Mouse (Mus musculus): ENCODE results near the gene Macrod2.

The Macrod2 gene

DNA sequence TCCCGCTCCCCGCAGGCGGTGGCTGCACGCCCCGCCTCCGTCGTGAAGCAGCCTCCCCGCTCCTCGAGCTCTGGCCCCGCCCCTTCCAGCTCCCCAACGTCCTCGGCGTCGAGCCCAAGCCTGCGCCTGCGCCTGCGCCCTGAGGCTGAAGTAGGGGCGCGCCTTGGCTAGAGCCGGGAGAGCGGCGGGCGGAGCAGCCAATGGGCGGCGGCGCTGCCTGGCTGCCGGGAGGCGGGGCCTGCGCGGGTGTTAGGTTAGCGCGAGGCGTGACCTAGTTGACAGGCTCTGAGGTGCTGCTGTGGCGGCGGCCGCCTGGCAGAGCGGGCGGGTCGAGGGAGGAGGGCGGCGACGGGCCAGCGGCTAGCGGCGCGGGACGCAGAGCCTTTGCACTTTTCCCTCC lies at the start of gene Macrod2:
Gene Macrod2 (plus strand): TSS at position 131 of the 400 bp plus-strand sequence.
- DNase-seq, result peak; percentile 99

DNA sequence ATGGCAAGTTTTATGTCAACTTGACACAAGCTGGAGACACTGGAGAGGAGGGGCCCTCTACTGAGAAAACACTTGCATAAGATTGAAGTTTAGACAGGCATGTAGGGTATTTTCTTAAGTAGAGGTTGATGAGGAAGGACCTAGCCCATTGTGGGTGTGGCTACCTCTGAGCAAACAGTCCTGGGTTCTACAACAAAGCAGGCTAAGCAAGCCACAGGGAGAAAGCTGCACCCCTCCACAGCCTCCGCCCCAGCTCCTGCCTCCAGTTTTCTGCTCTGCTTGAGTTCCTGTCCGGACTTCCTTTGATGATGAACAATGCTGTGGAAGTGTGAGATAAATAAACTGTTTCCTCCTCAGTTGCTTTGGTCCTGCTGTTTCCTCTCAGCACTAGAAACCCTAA lies 35.2 kb upstream of the Macrod2 start:
- DNase-seq, result no peak

DNA sequence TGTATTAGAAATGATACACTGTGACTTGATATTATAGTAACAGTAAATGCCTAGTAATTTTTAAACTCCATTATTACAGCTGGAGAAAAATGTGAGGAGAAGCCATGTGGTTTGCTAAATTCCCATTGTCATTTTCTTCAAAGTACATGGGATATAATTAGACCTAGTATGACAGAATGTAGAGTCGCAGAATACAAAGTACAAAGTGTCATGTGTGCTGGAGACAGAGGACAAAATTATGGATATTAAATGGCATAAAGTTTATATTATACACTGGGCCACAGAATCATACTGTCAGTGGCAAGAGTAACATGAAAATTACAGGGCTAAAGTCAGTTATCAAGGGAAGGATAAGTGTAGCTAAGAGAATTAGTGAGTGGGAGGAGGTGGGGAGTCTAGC lies 30.3 kb upstream of the Macrod2 start:
- DNase-seq, result no peak

DNA sequence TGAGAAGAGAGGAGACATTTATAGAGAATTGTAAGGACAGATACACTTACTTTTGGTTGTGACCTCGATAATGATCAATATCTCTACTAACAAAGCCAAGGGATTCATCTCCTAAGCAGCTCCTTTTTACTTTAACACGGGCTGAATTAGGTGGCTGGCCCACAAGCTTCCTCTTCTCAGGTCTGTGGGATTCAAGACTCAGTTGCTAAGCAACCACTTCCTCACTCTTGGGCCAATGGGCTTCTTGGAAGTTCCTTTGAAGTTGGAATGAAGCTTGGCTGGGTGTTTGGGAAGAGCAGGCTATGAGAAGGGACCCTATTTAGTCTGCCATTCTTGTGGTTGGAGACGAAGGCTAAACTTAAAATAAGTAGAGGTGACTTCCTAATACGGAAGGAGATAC lies 5.6 kb upstream of the Macrod2 start, which contains the start of gene Sel1l2:
Gene Sel1l2 (minus strand): TSS at position 182 of the 400 bp plus-strand sequence.
- no peak for DNase-seq

DNA sequence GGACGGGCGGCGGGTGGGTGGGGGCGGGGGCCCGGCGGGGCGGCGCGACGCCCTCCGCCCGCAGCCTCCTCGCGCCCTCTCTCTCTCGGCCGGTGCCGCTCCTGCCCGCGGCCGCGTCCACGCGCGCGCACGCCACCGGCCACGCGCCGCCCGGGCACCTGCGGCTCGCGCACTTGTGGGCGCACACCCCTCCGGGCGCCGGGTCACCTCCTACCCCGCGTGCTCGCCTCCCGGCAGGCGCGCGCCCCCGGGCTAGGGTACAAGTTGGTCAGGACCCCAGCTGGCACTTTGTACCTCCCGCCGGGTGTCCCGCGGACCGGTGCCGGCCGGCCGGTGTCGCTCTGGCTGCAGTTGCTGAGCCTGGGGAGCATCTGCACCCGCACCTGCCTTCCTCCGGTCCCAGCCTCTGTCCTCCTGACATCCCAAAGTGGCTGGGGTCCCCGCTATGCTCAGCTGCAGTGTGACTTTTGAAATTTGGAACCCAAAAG lies 679 bp downstream of the Macrod2 start:
- peak; percentile 20 to 38 for DNase-seq

DNA sequence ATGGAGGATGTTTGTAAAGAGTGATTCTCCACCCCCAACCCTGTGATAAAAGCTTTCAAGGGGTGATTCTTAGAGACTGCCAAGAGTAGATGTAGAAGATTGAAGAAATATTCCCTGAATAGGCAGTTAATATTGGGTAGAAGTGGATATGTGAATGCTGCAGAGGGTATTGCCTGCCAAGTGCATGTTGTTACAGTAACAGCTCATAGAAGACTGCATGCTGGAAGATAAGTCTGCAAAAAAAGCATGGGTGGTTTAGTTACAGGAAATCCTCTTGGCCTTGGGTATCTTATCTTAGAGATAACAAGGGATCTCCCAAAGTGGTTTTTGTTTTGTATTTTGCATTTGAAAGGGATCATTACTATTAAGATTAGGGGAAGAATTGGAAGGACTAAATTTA lies 30.7 kb downstream of the Macrod2 start:
- no peak for DNase-seq

DNA sequence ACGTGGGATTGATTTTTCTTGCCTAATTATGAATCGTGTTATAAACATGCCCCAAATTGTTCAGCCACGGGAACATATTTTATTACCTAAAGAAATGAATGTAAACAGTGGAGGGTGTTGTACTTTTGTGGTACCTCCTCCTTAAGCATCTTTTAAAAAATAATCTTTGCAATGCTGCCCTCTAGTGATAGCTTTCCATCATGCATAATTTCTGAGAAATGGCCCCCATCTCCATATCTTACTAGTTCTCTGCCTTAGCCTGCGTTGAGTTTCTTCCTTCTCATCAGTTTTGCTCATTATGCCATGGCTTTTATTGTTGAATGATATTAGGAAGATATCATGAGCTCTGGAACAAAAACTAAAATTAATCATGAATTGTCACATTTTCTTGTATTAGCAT lies 32.2 kb downstream of the Macrod2 start:
- peak in 1 of 2 experiments; percentile 28 for DNase-seq

DNA sequence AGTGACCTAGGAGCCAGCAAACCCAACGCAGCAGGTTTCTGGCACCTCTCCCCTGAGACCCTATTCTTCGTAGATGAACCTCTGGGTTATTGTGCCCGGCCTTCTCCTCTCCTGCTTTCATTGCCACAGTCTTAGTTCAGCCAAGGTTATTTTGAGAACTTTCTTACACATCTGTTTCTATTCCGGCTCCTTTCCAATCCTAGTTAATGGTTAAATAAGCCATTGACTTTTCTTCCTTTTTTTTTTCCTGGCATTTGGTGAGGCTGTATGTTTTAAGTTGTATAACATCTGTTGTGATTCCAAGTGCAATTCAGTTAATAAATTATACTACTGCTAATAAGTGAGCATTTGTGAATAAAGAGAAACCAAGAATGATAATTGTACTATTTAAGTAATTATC lies 44.0 kb downstream of the Macrod2 start:
- DNase-seq, result peak; percentile 2 to 62

DNA sequence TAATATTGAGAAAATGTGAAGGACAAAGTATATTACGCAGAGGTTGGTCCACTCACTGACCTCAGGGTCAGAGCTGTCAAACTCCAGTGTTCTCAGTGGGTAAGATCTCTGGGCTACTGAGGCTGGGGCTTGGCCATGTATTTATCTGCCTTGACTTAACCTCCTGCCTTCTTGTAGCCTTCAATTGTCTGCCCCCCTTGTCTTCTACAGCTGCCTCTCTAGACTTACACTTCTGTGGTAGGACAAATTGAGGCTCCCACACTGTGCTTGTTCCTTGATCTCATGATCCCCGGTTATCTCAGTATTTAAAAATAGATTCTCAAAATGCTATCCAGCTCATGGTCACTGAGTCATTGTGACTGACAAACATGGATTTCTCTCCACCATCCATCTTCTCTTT lies 53.5 kb downstream of the Macrod2 start:
- no peak for DNase-seq

DNA sequence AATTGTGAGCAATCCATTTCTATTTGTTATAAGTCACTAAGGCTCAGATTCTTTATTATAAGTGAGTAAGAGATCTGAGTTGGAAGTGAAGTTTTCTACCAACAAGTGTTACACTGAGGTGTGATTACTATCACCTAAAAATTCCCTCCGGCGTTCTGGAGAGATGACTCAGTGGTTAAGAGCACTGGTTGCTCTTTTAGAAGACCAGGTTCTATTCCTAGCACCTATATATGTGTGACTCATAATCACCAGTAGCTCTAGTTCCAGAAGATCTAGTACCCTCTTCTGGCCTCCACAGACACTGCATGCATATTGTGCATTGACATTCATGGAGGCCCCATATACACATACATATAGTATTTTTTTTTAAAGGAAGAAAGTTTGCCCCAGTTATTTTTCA lies 80.7 kb downstream of the Macrod2 start:
- no peak for DNase-seq

DNA sequence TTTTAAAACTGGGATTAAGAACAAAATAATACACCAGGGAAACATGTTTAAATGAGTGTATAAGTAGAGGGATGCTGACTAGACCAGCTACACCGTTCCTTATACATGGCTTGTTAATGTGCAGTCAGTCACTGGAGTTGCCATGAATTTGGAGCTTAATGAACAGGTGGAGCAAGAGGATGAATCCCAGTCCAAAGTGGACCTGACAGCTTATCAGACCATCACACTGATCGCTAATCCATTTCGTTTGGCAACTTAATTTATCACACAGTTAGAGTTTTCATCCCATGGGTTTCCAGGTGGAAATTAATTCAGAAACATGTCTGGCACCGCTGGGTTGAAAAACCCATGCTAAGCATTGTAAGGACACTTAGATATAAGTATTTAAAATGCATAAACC lies 81.8 kb downstream of the Macrod2 start:
- DNase-seq, result no peak

DNA sequence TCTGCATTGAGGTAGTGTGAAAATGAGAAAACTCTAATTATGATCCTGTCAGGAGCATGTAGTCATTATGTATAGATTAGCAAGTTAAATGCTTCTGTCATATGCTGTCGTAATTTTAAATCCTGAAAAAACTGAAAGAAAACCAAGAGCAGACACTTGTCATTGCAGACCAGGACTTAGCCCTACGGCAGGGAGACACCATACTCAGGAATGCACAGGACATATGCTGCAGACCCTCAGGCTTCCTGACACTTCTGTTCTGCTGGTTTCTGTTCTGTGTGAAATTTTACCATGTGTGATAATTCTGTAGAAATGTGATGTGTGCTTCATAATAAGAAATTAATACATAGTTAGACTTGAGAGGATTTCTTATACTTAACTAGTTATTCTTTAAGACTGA lies 87.5 kb downstream of the Macrod2 start:
- no peak for DNase-seq

DNA sequence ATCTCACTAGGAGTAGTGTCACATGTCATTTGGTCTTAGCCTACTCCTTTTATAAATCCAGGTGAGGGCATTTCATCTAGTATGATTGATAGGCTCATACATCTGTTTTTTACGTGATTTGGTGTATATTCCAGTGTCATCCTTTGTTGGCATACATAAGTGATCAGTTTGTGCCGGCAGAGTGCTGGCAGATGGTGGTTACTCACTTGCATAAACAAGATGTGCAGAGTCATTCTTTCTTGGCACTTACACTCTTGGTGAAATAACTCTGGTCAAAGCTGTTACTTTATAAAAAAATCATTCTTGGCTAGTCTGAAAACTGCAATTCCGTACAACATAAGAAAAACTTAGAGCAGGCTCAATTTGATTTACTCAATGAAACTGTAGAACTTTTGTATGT lies 102.6 kb downstream of the Macrod2 start:
- no peak for DNase-seq

DNA sequence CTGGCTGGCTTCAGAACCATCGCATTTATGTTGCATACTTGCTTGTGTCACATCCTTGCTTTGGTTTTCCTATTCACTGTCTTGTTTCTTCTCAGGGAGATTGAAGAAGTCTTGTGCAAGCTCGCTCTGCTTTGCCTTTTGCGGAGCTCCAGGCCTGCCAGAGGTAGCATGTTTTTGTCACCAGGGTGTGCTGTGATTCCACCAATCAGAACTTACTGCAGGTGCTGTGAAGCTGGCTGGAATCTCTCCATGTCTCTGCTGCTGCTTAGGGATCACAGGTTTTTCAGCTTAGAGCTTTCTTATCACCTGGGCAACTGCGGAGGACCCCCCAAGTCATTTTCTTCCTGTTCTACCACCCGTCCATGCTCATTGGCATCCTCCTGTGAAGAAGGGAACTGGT lies 105.8 kb downstream of the Macrod2 start:
- DNase-seq, result peak in 1 of 2 experiments; percentile 17

DNA sequence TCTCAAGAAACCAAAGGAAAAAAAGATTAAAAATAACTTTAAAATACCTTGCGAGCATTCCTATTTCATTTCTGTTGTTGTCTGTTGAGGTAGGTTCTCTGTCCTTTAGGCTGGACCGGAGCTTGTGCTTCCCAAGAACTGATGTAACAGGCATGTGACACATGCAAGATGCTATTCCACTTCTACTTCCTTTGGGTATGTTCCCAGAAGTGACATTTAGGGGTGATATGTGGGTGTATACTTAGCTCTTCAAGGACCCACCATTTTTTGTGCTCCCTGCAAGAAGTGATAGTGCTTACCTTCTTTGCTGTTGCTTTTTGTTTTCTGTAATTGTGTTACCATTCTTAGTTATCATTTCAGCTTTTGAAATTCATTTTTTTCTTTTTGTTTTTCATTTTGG lies 126.4 kb downstream of the Macrod2 start:
- DNase-seq, result no peak

DNA sequence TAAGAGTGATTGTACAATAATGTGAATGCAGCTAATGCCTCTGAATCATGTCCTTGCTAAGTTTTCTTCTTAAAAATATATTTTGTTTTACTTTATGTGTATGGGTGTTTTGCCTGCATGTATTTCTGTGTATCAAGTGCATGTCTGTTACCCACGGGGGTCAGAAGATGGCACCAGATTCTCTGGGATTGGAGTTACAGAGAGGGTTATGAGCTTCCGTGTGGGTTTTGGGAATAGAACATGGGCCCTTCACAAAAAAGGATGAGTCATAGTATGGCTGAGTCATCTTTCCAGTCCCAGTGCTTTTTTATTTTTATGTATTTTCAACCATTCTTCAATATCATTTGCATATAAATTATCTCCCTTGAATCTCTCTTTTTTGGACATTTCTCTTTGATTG lies 135.1 kb downstream of the Macrod2 start:
- DNase-seq, result no peak

DNA sequence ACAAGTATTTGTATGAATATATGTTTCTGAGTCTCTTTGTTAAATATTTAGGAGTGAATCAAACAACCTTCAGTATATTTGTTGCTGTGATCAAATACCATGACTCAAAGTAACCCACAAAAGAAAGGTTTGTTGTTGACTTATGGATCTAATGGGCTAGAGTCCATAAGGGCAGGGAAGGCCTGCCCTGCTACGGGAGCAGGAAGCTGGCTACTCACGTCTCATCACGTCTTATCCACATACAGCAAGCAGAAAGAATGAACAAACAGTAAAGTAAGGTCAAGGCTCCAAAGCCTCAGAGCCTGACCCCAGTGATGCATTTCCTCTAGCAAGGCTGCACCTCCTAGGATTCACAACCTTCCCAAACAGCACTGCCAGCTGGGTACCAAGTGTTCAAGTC lies 136.9 kb downstream of the Macrod2 start:
- no peak for DNase-seq

DNA sequence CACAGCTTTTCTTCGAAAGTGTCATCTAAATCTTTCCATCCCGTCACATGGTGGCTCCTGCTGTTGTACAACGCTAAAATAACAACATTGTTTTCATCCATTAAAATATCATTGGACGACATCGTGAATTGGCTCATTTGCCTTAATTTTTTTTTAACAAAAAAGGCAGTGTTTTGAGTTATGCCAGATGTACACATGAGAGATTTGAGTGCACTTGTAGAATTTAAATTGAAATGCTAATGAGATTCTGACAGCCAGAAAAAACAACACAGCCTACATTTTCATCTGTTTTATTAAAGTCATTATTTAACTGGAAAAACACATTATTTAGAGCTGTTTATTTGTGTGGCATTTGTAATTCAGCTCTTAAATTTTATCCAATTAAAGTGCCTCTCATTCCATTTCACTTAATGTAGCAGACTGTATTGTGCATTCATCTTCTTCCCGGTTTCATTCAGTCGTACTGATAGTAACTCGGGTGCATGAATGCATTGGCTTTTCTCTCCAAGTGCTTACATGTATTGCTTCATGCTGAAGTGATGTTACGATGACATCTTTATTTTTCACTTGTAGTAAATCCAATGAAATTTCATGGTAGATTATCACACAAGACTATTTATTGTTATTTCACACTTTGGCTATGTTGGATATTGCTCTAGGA lies 137.9 kb downstream of the Macrod2 start:
- DNase-seq, result no peak

DNA sequence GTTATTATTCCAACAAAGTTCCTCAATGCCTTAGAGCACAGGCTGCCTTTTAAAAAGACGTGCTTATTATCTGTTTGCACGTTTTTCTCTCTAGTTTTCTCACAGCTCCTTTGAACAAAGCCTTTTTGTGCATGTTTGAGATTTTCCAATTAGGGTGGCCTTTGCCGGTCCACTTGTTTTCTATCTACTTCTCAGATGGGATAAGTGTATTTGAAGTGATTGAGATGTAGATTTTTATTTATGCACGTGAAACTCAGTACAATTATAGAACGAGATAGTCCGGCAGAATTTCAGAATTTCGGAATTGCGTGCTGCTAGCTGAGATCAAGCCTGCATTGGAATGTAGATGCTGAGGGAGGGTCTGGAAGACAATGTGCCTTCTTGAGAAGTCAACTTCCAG lies 138.5 kb downstream of the Macrod2 start:
- DNase-seq, result no peak

DNA sequence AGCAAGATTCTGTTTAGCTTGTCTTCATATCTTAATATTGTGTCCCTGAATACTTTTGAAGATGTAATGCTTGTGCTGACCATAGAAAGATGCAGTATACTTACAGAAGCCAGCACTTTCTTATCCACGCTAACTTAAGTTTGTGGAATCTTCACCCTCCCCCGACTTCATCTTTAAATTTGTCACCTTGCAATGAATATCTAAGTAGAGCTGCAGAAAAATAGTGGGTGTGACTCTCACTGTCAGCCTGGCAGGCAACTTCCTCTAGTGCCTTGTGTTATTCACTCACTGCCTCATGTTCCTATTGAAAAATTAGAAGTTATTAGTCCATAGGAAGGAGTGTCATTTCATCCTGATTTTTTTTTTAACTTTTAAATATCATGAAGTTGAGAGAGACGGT lies 139.5 kb downstream of the Macrod2 start:
- no peak for DNase-seq

DNA sequence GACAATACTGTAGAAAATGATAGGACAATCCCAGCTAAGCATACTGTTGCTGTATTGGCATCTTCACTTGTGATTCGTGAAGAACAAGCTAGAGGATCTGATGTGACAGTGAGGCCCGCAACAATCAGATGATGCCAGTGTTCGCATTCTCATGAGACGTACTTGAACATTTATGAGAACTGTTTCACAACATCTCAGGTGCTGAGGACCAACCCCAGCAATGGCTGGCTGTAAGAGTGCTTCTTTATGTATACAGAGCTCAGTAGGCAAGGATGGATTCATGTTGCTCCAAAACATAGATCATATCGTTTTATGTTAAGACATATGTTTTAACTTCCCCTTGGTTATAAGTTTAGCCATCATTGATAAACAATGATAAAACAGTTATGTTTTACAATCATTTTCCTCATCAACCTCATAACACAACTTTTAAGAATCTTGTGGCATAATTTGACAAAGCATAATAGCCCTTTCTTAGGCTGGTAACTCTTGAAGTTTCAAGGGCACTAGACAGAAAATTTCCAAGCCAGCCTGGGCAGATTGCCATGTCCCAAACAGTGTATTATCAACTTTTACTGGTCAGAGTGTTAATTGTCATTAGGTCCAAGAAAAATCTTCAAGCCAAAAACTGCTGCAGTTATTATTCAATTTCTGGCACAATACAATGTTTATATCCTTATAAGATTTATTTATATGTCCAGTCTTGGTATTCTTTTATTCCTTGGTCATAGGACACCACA lies 140.9 kb downstream of the Macrod2 start:
- DNase-seq, result no peak

DNA sequence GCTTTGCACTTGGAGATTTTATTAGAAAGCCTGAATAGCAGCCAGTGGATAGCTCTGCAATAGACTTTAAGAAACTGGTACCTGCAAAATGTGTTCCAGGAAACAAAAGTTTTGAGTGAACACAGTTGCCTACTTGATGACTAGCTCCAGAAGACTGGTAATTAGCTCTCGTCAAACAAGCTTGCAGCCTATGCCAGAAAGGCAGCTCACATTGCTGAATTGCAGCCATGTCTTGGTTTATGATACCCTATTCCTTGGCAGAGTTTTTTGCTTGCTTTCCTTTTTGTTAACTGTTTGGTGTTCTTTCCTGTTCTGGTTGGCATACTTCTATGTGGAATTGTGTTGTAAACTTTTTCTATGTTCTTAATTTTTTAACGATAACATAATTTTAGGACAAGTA lies 154.2 kb downstream of the Macrod2 start:
- DNase-seq, result no peak

DNA sequence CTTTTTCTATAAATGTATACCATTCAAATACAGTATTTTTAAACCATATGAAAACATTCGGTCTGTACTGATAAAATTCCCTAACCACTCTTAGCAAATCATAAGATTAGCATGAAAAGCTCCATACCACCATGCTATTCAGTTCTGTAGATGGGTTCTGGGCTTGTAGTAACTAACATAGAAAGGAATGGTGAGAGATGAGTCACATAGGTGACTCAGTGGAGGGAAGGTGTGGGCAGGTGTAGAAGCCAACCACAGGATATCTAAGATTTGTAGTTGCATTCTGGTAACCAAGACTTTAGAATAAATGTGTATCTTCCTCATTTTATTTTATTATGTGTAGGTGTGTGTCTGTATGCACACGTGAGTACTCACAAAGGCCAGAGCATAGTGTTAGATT lies 166.3 kb downstream of the Macrod2 start:
- DNase-seq, result no peak

DNA sequence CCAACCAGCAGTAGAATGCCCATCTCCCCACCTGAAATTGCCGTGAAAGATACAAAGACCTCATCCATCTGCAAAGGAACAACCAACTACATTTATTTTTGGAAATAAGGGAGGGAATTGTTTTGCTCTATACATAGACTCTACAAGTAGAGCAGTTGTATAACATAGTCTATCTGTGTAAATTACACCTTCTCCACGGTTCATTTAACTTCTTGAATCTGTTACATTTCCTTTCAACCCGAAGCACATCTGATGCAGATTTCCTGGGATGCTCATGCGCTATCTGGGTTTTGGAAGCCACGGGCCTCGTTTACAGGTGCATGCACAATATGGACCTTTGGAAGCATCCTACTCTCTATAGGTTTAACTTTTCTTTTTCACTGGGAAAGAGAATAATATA lies 175.8 kb downstream of the Macrod2 start:
- no peak for DNase-seq
